Mouse (Mus musculus): ENCODE measurements around the gene Luzp2. TPM values are rescaled to one million over a fixed set of nuclear protein-coding genes. Genes with fewer than 3 reads are reported as not detected.

Gene Luzp2
- 2.3 and 3.5 TPM in 2 replicates for polyA plus RNA-seq (2014; fragmentation: Nextera tagmentation; extraction: Ambion mirVana)

- Histone ChIP-seq H3K27ac (ENCODE audit: low read depth, low read length) (no peak within 1 kb of the TSS), H3K4me3 (ENCODE audit: low read depth, low read length) (peak within 1 kb of the TSS; percentile 47), H3K27me3 (ENCODE audit: control insufficient read depth, insufficient read depth, low read length) (no peaks in the 10 kb centered on the region), H3K9me3 (ENCODE audit: control insufficient read depth, low read length) (no peaks in the 10 kb centered on the region), H3K36me3 (ENCODE audit: control insufficient read depth, insufficient read depth, low read length) (no peaks in the 10 kb centered on the region), H3K4me1 (replicated peaks; ENCODE audit: control insufficient read depth, insufficient read depth, low read length) (no peaks in the 10 kb centered on the region), H3K9ac (ENCODE audit: low read depth, low read length) (peak within 1 kb of the TSS; percentile 68), H3K4me2 (replicated peaks; ENCODE audit: low read depth, low read length) (peak within 1 kb of the TSS; percentile 78)
- peak; percentile 64 for DNase-seq (ENCODE audit: low spot score)
- peak; percentile 90 for ATAC-seq (ENCODE audit: low FRiP score)
- under 1% methylated on average over 19 of the region's 22 CpGs for WGBS
Measured at GRCm38 (mm10) chr7:54835372-54835851, at the start of gene Luzp2. Gene Luzp2 (plus strand): TSS chr7:54835498.

GRCm38 (mm10) chr7:54787456-54787855, 47.8 kb upstream of the Luzp2 start:
- Histone ChIP-seq H3K27ac (ENCODE audit: low read depth, low read length) (no peak overlapping the region), H3K4me1 (replicated peaks; ENCODE audit: control insufficient read depth, insufficient read depth, low read length) (no peaks in the 10 kb centered on the region), H3K4me2 (replicated peaks; ENCODE audit: low read depth, low read length) (no peak overlapping the region), H3K9me3 (ENCODE audit: control insufficient read depth, low read length) (no peaks in the 10 kb centered on the region), H3K9ac (ENCODE audit: low read depth, low read length) (no peak overlapping the region), H3K4me3 (ENCODE audit: low read depth, low read length) (no peak overlapping the region), H3K36me3 (ENCODE audit: control insufficient read depth, insufficient read depth, low read length) (no peaks in the 10 kb centered on the region), H3K27me3 (ENCODE audit: control insufficient read depth, insufficient read depth, low read length) (no peaks in the 10 kb centered on the region)
- ATAC-seq (ENCODE audit: low FRiP score) (no peak), DNase-seq (ENCODE audit: low spot score) (no peak)

GRCm38 (mm10) chr7:54818606-54819005, 16.7 kb upstream of the Luzp2 start:
- Histone ChIP-seq H3K27ac (ENCODE audit: low read depth, low read length) (no peak overlapping the region), H3K27me3 (ENCODE audit: control insufficient read depth, insufficient read depth, low read length) (no peaks in the 10 kb centered on the region), H3K9me3 (ENCODE audit: control insufficient read depth, low read length) (no peaks in the 10 kb centered on the region), H3K4me3 (ENCODE audit: low read depth, low read length) (no peak overlapping the region), H3K36me3 (ENCODE audit: control insufficient read depth, insufficient read depth, low read length) (no peaks in the 10 kb centered on the region), H3K4me2 (replicated peaks; ENCODE audit: low read depth, low read length) (no peak overlapping the region), H3K9ac (ENCODE audit: low read depth, low read length) (no peak overlapping the region), H3K4me1 (replicated peaks; ENCODE audit: control insufficient read depth, insufficient read depth, low read length) (no peaks in the 10 kb centered on the region)
- no peak for ATAC-seq (ENCODE audit: low FRiP score)
- no peak for DNase-seq (ENCODE audit: low spot score)

GRCm38 (mm10) chr7:54828751-54829150, 6.5 kb upstream of the Luzp2 start:
- Histone ChIP-seq H3K9ac (ENCODE audit: low read depth, low read length) (no peak overlapping the region), H3K4me2 (replicated peaks; ENCODE audit: low read depth, low read length) (no peak overlapping the region), H3K4me1 (replicated peaks; ENCODE audit: control insufficient read depth, insufficient read depth, low read length) (no peaks in the 10 kb centered on the region), H3K27me3 (ENCODE audit: control insufficient read depth, insufficient read depth, low read length) (no peaks in the 10 kb centered on the region), H3K9me3 (ENCODE audit: control insufficient read depth, low read length) (no peaks in the 10 kb centered on the region), H3K27ac (ENCODE audit: low read depth, low read length) (no peak overlapping the region), H3K36me3 (ENCODE audit: control insufficient read depth, insufficient read depth, low read length) (no peaks in the 10 kb centered on the region), H3K4me3 (ENCODE audit: low read depth, low read length) (no peak overlapping the region)
- no peak for ATAC-seq (ENCODE audit: low FRiP score)
- WGBS: 89% methylated on average over 3 of the region's 3 CpGs
- no peak for DNase-seq (ENCODE audit: low spot score)

GRCm38 (mm10) chr7:54835911-54836352, 634 bp downstream of the Luzp2 start:
- peak overlapping the region; percentile 47 for H3K4me3 ChIP-seq (ENCODE audit: low read depth, low read length)
- H3K27ac ChIP-seq (ENCODE audit: low read depth, low read length): no peak overlapping the region
- H3K36me3 ChIP-seq (ENCODE audit: control insufficient read depth, insufficient read depth, low read length): no peaks in the 10 kb centered on the region
- 6% methylated on average over 13 of the region's 13 CpGs for WGBS
- DNase-seq (ENCODE audit: low spot score) (no peak), ATAC-seq (ENCODE audit: low FRiP score) (peak; percentile 74)
- peak overlapping the region; percentile 68 for H3K9ac ChIP-seq (ENCODE audit: low read depth, low read length)
- H3K9me3 ChIP-seq (ENCODE audit: control insufficient read depth, low read length): no peaks in the 10 kb centered on the region
- H3K4me2 ChIP-seq (replicated peaks; ENCODE audit: low read depth, low read length): peak overlapping the region; percentile 78
- no peaks in the 10 kb centered on the region for H3K4me1 ChIP-seq (replicated peaks; ENCODE audit: control insufficient read depth, insufficient read depth, low read length)
- no peaks in the 10 kb centered on the region for H3K27me3 ChIP-seq (ENCODE audit: control insufficient read depth, insufficient read depth, low read length)

GRCm38 (mm10) chr7:54836437-54836836, 1.1 kb downstream of the Luzp2 start:
- no peak overlapping the region for H3K9ac ChIP-seq (ENCODE audit: low read depth, low read length)
- WGBS: 55% methylated on average over 5 of the region's 5 CpGs
- H3K36me3 ChIP-seq (ENCODE audit: control insufficient read depth, insufficient read depth, low read length): no peaks in the 10 kb centered on the region
- H3K27ac ChIP-seq (ENCODE audit: low read depth, low read length): no peak overlapping the region
- peak overlapping the region; percentile 47 for H3K4me3 ChIP-seq (ENCODE audit: low read depth, low read length)
- no peaks in the 10 kb centered on the region for H3K4me1 ChIP-seq (replicated peaks; ENCODE audit: control insufficient read depth, insufficient read depth, low read length)
- H3K9me3 ChIP-seq (ENCODE audit: control insufficient read depth, low read length): no peaks in the 10 kb centered on the region
- H3K27me3 ChIP-seq (ENCODE audit: control insufficient read depth, insufficient read depth, low read length): no peaks in the 10 kb centered on the region
- ATAC-seq (ENCODE audit: low FRiP score) (peak; percentile 8; the same call in 1 of the 2 replicates), DNase-seq (ENCODE audit: low spot score) (no peak)
- H3K4me2 ChIP-seq (replicated peaks; ENCODE audit: low read depth, low read length): 0 out of 2 replicates have a peak overlapping the region, but pooled peaks have one; percentile 1

GRCm38 (mm10) chr7:54842807-54843335, 7.6 kb downstream of the Luzp2 start:
- Histone ChIP-seq H3K27me3 (ENCODE audit: control insufficient read depth, insufficient read depth, low read length) (no peaks in the 10 kb centered on the region), H3K9ac (ENCODE audit: low read depth, low read length) (no peak overlapping the region), H3K27ac (ENCODE audit: low read depth, low read length) (no peak overlapping the region), H3K4me3 (ENCODE audit: low read depth, low read length) (no peak overlapping the region), H3K36me3 (ENCODE audit: control insufficient read depth, insufficient read depth, low read length) (no peaks in the 10 kb centered on the region), H3K4me2 (replicated peaks; ENCODE audit: low read depth, low read length) (no peak overlapping the region), H3K4me1 (replicated peaks; ENCODE audit: control insufficient read depth, insufficient read depth, low read length) (no peaks in the 10 kb centered on the region), H3K9me3 (ENCODE audit: control insufficient read depth, low read length) (no peaks in the 10 kb centered on the region)
- no peak for ATAC-seq (ENCODE audit: low FRiP score)
- WGBS: 82% methylated on average over 4 of the region's 4 CpGs
- DNase-seq (ENCODE audit: low spot score): no peak

GRCm38 (mm10) chr7:54845875-54846691, 10.8 kb downstream of the Luzp2 start:
- H3K36me3 ChIP-seq (ENCODE audit: control insufficient read depth, insufficient read depth, low read length): no peaks in the 10 kb centered on the region
- peak; percentile 54; the same call in 1 of the 2 replicates for ATAC-seq (ENCODE audit: low FRiP score)
- no peak overlapping the region for H3K4me3 ChIP-seq (ENCODE audit: low read depth, low read length)
- no peaks in the 10 kb centered on the region for H3K4me1 ChIP-seq (replicated peaks; ENCODE audit: control insufficient read depth, insufficient read depth, low read length)
- H3K9me3 ChIP-seq (ENCODE audit: control insufficient read depth, low read length): no peaks in the 10 kb centered on the region
- 90% methylated on average over 8 of the region's 8 CpGs for WGBS
- no peak overlapping the region for H3K27ac ChIP-seq (ENCODE audit: low read depth, low read length)
- peak; percentile 49 for DNase-seq (ENCODE audit: low spot score)
- no peak overlapping the region for H3K9ac ChIP-seq (ENCODE audit: low read depth, low read length)
- H3K27me3 ChIP-seq (ENCODE audit: control insufficient read depth, insufficient read depth, low read length): no peaks in the 10 kb centered on the region
- H3K4me2 ChIP-seq (replicated peaks; ENCODE audit: low read depth, low read length): no peak overlapping the region

- Histone ChIP-seq H3K9ac (ENCODE audit: low read depth, low read length) (no peak overlapping the region), H3K4me2 (replicated peaks; ENCODE audit: low read depth, low read length) (no peak overlapping the region), H3K4me1 (replicated peaks; ENCODE audit: control insufficient read depth, insufficient read depth, low read length) (no peaks in the 10 kb centered on the region), H3K9me3 (ENCODE audit: control insufficient read depth, low read length) (no peaks in the 10 kb centered on the region), H3K27ac (ENCODE audit: low read depth, low read length) (no peak overlapping the region), H3K4me3 (ENCODE audit: low read depth, low read length) (no peak overlapping the region), H3K27me3 (ENCODE audit: control insufficient read depth, insufficient read depth, low read length) (no peaks in the 10 kb centered on the region), H3K36me3 (ENCODE audit: control insufficient read depth, insufficient read depth, low read length) (no peaks in the 10 kb centered on the region)
- 83% methylated on average over 2 of the region's 2 CpGs for WGBS
- ATAC-seq (ENCODE audit: low FRiP score): no peak
- DNase-seq (ENCODE audit: low spot score): no peak
Measured at GRCm38 (mm10) chr7:54846692-54847020, 11.4 kb downstream of the Luzp2 start.

All from hindbrain, embryonic 11.5 days (tissue).